Mouse (Mus musculus) midbrain, embryonic 12.5 days (tissue): ENCODE results near the gene Efna2. TPM values are rescaled to one million over a fixed set of nuclear protein-coding genes. Genes with fewer than 3 reads are reported as not detected.

Experiments used
- ATAC-seq: fragments of 200-750 bp; cut with Nextera tagmentation; 2 replicates; pipeline ENCODE4 v1.8.0; 2017; ENCODE audit warnings: low read depth, moderate TSS enrichment, moderate library complexity; ENCODE audit not compliant: low FRiP score
- H3K27ac ChIP-seq: fragments of 300-500 bp; sonication (generic); replicated peaks from 2 replicates; pipeline ENCODE4 v1.5.1; 2016; ENCODE audit warnings: mild to moderate bottlenecking
- H3K27me3 ChIP-seq: fragments of 300-500 bp; sonication (generic); 2 replicates; pipeline ENCODE4 v1.6.1; 2016; ENCODE audit warnings: mild to moderate bottlenecking
- H3K36me3 ChIP-seq: fragments of 300-500 bp; sonication (generic); 2 replicates; pipeline ENCODE4 v1.6.1; 2016
- H3K4me1 ChIP-seq: fragments of 300-500 bp; sonication (generic); 2 replicates; pipeline ENCODE4 v1.6.1; 2016
- H3K4me2 ChIP-seq: fragments of 300-500 bp; sonication (generic); replicated peaks from 2 replicates; pipeline ENCODE4 v1.6.1; 2016; ENCODE audit warnings: mild to moderate bottlenecking, moderate library complexity
- H3K4me3 ChIP-seq: fragments of 300-500 bp; sonication (generic); 2 replicates; pipeline ENCODE4 v1.5.1; 2016; ENCODE audit warnings: mild to moderate bottlenecking
- H3K9ac ChIP-seq: fragments of 300-500 bp; sonication (generic); replicated peaks from 2 replicates; pipeline ENCODE4 v1.6.1; 2016; ENCODE audit warnings: mild to moderate bottlenecking, moderate library complexity
- H3K9me3 ChIP-seq: fragments of 300-500 bp; sonication (generic); 2 replicates; pipeline ENCODE4 v1.6.1; 2016; ENCODE audit warnings: mild to moderate bottlenecking
- WGBS: fragments of 180-500 bp; shearing (Covaris S2); methylation state at CpG from one replicate; pipeline ENCODE4 v1.1.7; 2016; 5-methylcytosine and 5-hydroxymethylcytosine counted together
- polyA plus RNA-seq: library from polyadenylated mRNA; unstranded; fragments of >200 nt; fragmentation: Nextera tagmentation; extraction: Ambion mirVana; gene quantifications from 2 replicates; pipeline ENCODE4 v1.2.1, GENCODE M21; 2016

Efna2 gene
- polyA plus RNA-seq, 1 experiment from 2014 or later = 127 TPM

DNA sequence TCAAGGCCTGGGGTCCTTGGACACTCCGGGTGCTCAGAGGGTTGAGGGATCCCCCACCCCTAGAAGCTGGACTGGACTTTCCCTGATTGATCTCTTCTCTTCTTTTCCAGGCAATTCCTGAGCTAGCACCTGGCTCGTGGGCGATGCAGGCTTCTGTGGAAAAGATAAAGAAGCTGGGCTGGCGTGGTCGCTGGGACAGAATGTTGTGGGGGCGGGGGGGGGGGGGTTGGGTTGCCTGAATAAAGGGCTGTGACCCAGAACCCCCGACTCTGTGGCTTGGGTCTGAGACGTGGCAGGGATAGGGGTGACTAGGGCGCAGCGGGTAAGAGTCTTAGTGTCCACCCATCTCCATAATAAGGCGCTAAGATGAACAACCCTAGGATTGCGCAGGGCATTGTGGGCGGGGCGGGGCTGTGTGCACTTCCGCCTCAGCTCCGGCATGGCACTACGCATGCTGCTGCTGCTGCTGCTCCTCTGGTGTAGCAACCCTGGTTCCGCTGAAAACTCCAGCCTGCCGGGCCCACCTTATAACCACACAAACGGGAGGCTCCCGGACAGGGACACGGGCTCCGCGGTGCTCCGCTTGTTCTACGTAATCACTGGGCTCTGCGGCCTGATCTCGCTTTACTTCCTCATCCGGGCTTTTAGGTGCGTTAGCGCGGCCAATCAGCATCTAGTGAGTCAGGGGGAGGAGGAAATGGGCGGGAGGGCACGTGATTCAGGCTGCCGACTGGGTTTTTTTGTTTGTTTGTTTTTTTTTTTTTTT lies 6.6 kb upstream of the Efna2 start, which contains the start of gene 1600002K03Rik:
Gene 1600002K03Rik (plus strand): TSS at position 418 of the 766 bp plus-strand sequence.
- Histone ChIP-seq H3K4me3 (peak within 1 kb of the TSS; percentile 52), H3K4me2 (peak within 1 kb of the TSS; percentile 65), H3K9ac (peak within 1 kb of the TSS; percentile 52), H3K27me3 (no peaks in the 10 kb centered on the region), H3K36me3 (peaks cover 36% of the 10 kb centered on the region), H3K9me3 (no peaks in the 10 kb centered on the region), H3K4me1 (peaks cover 60% of the 10 kb centered on the region), H3K27ac (peak within 1 kb of the TSS; percentile 85)
- ATAC-seq = peak; percentile 64
- WGBS = 7% methylated on average over 34 of the region's 35 CpGs

DNA sequence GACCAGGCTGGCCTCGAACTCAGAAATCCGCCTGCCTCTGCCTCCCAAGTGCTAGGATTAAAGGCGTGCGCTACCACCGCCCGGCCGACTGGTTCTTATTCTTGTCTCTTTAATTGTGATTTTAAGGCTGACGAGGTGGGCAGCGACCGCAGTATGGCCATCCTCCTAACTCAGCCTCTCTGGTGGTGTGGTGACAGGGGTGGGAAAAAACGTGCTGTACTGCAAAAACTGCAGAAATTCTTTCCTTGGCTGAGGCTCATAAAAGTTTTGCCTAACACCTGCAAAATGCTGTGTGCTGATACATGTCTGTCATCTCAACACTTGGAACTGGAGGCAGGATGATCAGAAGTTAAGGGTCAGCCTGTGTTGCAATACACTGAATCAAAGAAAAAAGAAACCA lies 5.9 kb upstream of the Efna2 start:
- Histone ChIP-seq H3K4me2 (peak overlapping the region; percentile 65), H3K4me3 (peak overlapping the region; percentile 52), H3K9me3 (no peaks in the 10 kb centered on the region), H3K36me3 (peaks cover 36% of the 10 kb centered on the region), H3K27ac (peak overlapping the region; percentile 66), H3K4me1 (peaks cover 66% of the 10 kb centered on the region), H3K9ac (peak overlapping the region; percentile 52; the same call in 1 of the 2 replicates), H3K27me3 (0 out of 2 replicates have a peak, but pooled peaks cover 3% of the 10 kb centered on the region)
- 17% methylated on average over 11 of the region's 11 CpGs for WGBS
- no peak for ATAC-seq

DNA sequence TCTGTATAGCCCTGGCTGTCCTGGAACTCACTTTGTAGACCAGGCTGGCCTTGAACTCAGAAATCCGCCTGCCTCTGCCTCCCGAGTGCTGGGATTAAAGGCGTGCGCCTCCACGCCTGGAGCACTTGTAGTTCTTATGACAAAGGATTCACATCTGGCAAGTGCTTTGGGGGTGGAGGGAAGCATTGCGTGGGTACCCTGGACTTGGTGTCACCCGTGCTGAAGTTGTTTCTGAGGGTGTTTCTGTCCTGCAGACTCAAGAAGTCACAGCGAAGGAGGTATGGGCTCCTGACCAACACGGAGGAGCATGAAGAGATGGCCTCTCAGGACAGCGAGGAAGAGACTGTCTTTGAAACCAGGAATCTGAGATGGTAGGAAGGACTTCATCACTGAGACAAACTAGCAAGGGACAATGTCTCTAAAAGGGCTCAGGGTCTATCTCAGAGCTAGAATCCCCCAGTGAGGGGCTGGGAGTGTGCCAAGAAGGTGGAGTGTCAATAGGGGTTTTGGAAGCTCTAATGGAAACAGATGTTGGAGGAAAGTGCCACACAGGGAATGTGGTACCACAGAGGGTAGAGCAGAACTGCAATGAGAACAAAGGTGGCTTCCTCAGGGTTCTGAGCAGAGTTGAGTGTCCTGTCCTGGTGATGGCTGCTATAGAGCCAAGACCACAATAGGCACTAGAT lies 5.2 kb upstream of the Efna2 start:
- peaks cover 36% of the 10 kb centered on the region for H3K36me3 ChIP-seq
- 0 out of 2 replicates have a peak, but pooled peaks cover 3% of the 10 kb centered on the region for H3K27me3 ChIP-seq
- 86% methylated on average over 10 of the region's 10 CpGs for WGBS
- H3K4me1 ChIP-seq = peaks cover 59% of the 10 kb centered on the region
- no peak overlapping the region for H3K4me3 ChIP-seq
- H3K27ac ChIP-seq = no peak overlapping the region
- H3K9ac ChIP-seq = no peak overlapping the region
- H3K9me3 ChIP-seq = no peaks in the 10 kb centered on the region
- ATAC-seq = no peak
- no peak overlapping the region for H3K4me2 ChIP-seq

DNA sequence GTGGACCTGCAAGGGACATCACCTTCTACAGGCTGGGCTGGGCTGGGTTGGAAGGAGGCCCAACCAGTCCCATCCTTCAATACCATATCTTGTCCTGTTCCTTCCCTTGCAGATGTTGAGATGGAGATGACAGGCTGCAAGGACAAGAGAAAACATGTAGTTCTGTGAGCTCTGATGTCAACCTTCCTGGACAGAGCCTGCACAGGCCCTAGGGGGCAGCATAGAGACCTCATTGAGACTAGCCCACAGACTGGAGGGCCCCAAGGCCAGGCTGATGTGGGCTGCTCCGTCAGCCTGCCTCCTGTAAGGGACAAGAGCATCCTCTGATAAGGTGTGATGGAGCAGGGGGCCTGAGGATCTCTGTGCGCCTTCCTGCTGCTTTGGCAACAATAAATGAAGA lies 4.6 kb upstream of the Efna2 start:
- Histone ChIP-seq H3K27me3 (0 out of 2 replicates have a peak, but pooled peaks cover 3% of the 10 kb centered on the region), H3K9me3 (no peaks in the 10 kb centered on the region), H3K4me2 (no peak overlapping the region), H3K9ac (no peak overlapping the region), H3K4me1 (peaks cover 55% of the 10 kb centered on the region), H3K36me3 (peaks cover 35% of the 10 kb centered on the region), H3K4me3 (no peak overlapping the region), H3K27ac (no peak overlapping the region)
- 51% methylated on average over 2 of the region's 2 CpGs for WGBS
- ATAC-seq = no peak

DNA sequence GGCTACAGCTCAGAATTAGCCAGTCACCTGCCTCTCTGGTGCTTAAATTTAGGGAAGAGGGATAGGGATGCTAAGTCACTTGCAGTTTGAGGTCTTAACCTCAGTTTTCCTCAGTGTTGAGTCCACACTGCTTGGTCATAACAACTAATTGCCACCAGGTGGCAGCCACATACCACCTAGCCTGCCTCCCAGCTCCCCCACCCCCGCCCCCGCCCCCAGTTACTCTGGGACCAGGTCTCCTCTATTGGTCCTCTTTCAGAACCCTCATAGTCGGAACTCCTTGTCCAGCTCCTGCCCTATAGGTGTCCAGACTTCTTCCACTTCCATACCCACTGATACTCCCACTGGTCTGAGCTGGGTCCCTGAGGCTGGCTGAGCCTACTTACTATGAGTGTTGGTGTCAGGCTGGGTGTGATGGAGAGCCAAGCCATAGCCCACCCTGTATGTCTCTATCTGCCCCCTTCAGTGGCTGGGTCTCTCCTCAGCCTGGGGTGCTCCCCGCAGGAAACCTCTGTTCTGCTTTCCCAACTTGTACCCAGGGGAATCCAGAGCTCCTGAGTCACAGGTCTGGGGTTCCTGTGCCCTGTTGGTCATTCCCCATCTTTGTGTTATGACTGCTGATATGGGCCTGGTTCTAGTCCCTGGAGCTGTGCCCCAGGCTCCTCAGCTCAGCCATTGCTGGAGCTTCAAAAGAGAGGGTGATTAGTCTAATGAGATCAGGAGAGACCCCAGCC lies 3.6 kb upstream of the Efna2 start:
- peaks cover 25% of the 10 kb centered on the region for H3K36me3 ChIP-seq
- H3K27me3 ChIP-seq = 0 out of 2 replicates have a peak, but pooled peaks cover 3% of the 10 kb centered on the region
- peaks cover 54% of the 10 kb centered on the region for H3K4me1 ChIP-seq
- ATAC-seq = no peak
- no peak overlapping the region; the same call in 1 of the 2 replicates for H3K4me2 ChIP-seq
- peak overlapping the region; percentile 91 for H3K27ac ChIP-seq
- no peak overlapping the region for H3K4me3 ChIP-seq
- H3K9ac ChIP-seq = no peak overlapping the region
- WGBS = 16% methylated on average over 4 of the region's 4 CpGs
- no peaks in the 10 kb centered on the region for H3K9me3 ChIP-seq

DNA sequence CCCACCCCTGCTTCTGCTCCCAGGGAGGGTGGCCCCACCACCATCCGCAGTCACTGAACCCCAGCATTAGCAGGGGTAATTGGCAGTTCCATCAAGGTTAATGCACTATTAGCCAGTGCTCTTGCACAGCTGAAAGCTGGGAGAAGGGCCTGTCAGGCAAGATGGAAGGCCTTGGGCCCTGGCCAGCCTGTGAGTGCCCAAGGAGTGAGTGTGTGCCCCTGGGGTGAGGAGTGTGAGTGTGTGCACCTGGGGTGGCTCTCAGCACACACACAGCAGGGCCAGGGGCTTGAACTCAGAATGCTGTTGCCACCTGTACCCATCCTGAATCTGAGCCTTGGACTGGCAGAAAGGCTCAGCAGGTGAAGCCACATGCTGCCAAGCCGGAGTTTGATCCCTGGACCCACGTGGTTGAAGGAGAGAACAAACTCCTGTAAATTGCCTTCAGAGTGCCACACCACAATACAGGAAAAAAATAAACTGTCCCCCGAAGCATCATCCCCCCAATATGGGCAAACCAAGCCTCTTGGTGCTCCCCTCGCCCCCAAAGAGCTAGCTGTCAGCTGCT lies 2.9 kb upstream of the Efna2 start:
- Histone ChIP-seq H3K9me3 (no peaks in the 10 kb centered on the region), H3K4me3 (no peak overlapping the region), H3K27me3 (0 out of 2 replicates have a peak, but pooled peaks cover 3% of the 10 kb centered on the region), H3K9ac (0 out of 2 replicates have a peak overlapping the region, but pooled peaks have one; percentile 17), H3K36me3 (peaks cover 19% of the 10 kb centered on the region), H3K27ac (peak overlapping the region; percentile 91), H3K4me2 (no peak overlapping the region), H3K4me1 (peaks cover 57% of the 10 kb centered on the region)
- no peak for ATAC-seq
- 72% methylated on average over 5 of the region's 5 CpGs for WGBS

DNA sequence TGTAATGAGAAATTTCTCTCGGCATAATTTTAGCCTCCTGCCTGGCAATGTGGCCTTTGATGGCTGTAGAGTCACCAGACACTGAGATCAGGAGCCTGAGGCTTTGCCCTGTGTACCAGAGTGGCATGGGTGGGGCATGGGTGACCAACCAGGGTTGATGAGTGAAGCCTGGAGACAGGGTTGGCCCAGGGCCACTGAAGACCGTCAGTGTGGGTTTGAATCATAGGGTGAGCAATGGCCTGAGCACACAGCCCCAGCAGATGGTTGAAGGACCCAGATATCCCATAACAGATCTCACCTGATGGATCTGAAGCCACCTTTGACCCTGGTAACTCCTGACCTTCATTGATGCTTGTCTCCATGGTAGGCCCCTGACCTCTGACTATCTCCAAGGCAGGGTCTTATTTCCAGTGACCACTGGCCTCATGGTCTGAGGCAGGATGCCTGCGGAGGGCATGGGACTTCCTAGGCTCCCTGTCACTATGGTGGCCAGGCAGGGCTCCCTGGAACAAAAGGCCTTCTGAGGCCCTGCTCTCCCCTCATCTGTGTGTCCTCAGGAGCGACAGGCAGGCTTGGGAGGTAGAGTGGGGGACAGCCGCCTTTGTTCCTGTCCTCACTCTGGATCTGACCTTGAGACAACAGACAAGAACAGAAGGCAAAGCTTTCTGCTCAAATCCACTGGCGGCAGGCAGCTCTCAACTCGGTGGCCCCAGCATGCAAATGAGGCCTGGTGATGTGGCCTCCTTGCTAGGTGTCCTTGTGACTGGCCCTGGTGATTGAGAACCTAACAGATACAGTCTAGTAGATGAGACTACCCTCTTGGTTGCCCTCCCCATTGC lies 1.6 kb upstream of the Efna2 start:
- peak overlapping the region; percentile 91 for H3K27ac ChIP-seq
- no peaks in the 10 kb centered on the region for H3K9me3 ChIP-seq
- no peak overlapping the region; the same call in 1 of the 2 replicates for H3K9ac ChIP-seq
- 41% methylated on average over 7 of the region's 7 CpGs for WGBS
- 0 out of 2 replicates have a peak, but pooled peaks cover 3% of the 10 kb centered on the region for H3K27me3 ChIP-seq
- peaks cover 56% of the 10 kb centered on the region for H3K4me1 ChIP-seq
- no peak overlapping the region for H3K4me3 ChIP-seq
- ATAC-seq = no peak
- H3K4me2 ChIP-seq = 0 out of 2 replicates have a peak overlapping the region, but pooled peaks have one; percentile 4
- peaks cover 12% of the 10 kb centered on the region for H3K36me3 ChIP-seq

DNA sequence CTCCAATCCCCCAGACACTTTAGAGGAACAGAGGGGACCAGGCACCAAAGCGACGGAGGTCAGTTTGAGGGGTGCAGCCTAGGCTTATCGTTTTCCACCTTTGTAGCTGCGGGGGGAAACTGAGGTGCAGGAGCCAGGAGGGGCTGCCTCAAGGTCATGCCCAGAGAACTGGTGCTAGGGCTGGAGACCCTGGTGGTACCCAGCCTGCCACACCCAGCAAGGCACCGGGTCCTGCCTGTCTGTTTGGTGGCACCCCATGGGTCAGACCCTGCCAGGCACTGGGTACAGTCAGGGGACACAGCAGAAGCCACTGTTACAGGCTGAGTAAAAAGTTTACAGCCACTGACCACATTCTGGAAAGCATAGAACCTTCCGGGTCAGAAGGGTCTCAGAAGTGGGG lies 1.0 kb downstream of the Efna2 start:
- no peak for ATAC-seq
- Histone ChIP-seq H3K27me3 (peaks cover 3% of the 10 kb centered on the region; the same call in 1 of the 2 replicates), H3K9me3 (no peaks in the 10 kb centered on the region), H3K36me3 (peaks cover 23% of the 10 kb centered on the region), H3K9ac (peak overlapping the region; percentile 99), H3K4me2 (peak overlapping the region; percentile 70), H3K4me1 (peaks cover 53% of the 10 kb centered on the region), H3K27ac (peak overlapping the region; percentile 91), H3K4me3 (peak overlapping the region; percentile 96)
- WGBS = 32% methylated on average over 6 of the region's 6 CpGs

DNA sequence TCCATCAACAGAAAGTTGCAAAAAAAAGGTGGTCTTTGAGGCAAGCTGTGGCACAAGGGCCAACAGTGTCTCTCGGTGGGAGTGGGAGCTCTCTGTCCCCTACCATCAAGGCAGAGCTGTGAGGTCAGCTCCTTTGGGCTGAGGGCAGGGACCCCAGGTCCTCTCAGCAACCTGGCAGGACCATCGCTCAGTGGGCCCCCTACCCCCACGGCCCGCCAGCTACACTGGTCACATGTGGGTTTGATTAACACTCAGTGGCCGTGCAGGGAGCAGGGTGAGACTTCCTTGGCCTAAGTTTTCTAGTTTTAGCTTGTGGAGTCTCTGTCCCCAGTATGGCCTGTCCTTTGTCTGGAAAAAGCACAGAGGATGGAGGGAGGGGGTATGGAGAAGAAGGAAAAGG lies 1.5 kb downstream of the Efna2 start:
- peaks cover 52% of the 10 kb centered on the region for H3K4me1 ChIP-seq
- peak overlapping the region; percentile 91 for H3K27ac ChIP-seq

DNA sequence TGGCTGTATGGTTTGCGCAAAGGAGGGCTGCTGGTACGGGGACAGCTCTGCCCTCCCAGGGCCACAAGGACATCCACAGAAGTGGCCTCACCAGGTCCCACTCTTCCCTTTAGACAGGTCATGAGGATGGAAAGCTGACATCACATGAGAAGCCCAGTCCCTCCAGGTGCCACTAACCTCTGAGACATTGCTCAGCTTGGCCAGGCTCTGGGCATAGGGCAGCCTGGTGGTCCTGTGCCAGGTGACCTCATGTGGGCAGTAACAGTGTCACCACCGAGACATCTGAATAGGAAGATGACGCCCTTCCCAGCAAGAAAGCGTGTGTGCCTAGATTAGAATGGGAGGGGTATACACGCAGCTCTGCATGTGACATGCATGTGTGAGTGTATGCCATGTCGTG lies 3.3 kb downstream of the Efna2 start:
- Histone ChIP-seq H3K27ac (peak overlapping the region; percentile 91; the same call in 1 of the 2 replicates), H3K36me3 (peaks cover 34% of the 10 kb centered on the region), H3K4me3 (peak overlapping the region; percentile 96), H3K27me3 (peaks cover 19% of the 10 kb centered on the region), H3K9ac (peak overlapping the region; percentile 99), H3K9me3 (no peaks in the 10 kb centered on the region), H3K4me2 (peak overlapping the region; percentile 70), H3K4me1 (peaks cover 50% of the 10 kb centered on the region)
- WGBS = 86% methylated on average over 7 of the region's 7 CpGs
- ATAC-seq = no peak

More for the DNA sequence above, 1.5 kb downstream of the Efna2 start:
- Histone ChIP-seq H3K4me3 (peak overlapping the region; percentile 96), H3K9ac (peak overlapping the region; percentile 99), H3K9me3 (no peaks in the 10 kb centered on the region), H3K36me3 (peaks cover 23% of the 10 kb centered on the region), H3K4me2 (peak overlapping the region; percentile 70), H3K27me3 (peaks cover 7% of the 10 kb centered on the region; the same call in 1 of the 2 replicates)
- 24% methylated on average over 5 of the region's 5 CpGs for WGBS
- ATAC-seq = no peak
